Mouse (Mus musculus): ENCODE data around the gene Olfr1015.

DNA sequence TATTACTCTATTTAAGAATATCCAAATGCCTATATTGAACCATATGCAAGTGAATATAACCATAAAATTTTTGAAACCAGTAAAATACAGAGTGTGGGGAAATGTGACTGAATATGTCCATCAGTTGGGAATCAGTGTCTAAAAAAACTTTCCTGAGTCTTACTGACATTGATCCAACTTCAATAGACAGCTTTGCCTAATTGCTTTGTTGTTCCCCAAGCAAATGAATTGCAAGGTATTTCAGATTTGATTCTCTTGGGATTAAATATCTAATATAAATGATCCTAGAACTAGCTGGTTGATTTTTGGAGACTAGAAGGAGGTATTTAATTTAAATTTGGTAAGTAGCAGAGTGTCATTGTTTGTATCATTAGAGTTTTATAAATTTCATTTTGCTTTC is 9.4 kb upstream of the Olfr1015 start, which contains the start of gene Olfr1014:
- TF ChIP-seq CTCF (IDR thresholded peaks at IDR 0.05; ENCODE audit: extremely low read depth, insufficient read depth, low read length) (no peak), POLR2A (IDR thresholded peaks at IDR 0.05; ENCODE audit: extremely low read depth, insufficient read depth, low read length) (no peak)

Measured in cortical plate, adult 2 months (tissue).